Mouse (Mus musculus): ENCODE data around the gene Cenpt.
"Not testable (repeated sequence)": the region's sequence is repeated elsewhere in the genome, so short reads cannot be mapped to it uniquely, and the experiment has no call there.

The Cenpt gene

GRCm38 (mm10) chr8:105854303-105854702 is 1.2 kb upstream of the Cenpt start:
- no peak for DNase-seq (ENCODE audit: low spot score)

GRCm38 (mm10) chr8:105852146-105852729 is 840 bp downstream of the Cenpt start:
- no peak for DNase-seq (ENCODE audit: low spot score)

DNA sequence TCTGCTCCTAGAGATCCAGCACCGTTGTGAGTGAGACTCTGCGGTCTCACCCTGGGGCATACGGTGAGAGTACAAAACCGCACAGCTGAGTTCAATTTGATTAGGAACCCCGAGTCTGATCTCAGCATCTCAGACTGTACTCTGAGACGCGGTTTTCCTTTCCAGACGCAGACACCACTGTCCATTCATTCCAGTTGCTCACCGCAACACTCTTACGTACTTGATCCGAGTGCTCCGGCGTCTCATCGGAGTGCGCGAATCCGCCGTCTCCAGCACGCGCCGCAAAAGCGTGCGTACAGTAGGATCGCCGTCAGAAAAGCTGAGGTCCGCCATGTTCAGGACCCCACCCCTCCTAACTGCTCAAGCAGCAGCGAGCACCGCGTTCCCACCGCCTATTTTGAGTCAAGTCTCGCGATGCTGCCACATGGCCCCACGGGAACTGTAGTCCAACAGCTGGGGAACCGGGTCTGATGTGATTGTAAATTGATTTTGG is 1.4 kb downstream of the Cenpt start:
- peak; percentile 86 for DNase-seq (ENCODE audit: low spot score)

DNA sequence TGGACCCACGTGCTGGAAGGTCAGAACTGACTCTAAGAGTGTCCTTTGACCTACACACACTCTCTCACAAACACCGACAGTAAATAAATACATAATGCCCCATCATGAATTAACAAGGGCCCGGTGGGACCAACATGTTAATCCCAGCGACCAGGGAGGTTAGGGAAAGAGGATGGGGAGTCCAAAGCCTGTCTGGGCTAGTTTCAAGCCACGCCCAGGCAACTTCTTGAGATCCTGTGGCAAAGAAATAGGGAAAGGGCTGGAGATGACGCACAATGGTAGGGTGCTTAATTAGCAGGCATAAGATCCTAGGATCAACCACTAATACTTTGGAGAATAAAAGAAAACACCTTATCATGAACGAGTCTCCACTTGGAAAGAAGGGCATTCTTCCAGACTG is 2.5 kb downstream of the Cenpt start:
- DNase-seq (ENCODE audit: low spot score), result no peak

DNA sequence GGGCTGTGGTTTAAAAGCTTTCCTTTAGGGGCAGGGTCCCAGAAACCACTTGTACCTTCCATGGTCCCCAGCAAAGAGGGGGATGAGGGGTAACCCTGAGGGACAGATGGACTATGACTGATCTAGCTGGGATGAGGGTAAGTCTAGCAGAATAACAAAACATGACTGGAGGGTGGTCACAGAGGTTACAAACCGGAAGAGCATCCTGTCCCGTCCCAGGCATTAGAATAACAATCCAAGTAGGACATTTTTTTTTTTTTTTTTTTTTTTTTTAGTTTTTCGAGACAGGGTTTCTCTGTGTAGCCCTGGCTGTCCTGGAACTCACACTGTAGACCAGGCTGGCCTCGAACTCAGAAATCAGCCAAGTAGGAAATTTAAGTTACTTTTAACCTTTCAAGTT is 3.1 kb downstream of the Cenpt start:
- DNase-seq (ENCODE audit: low spot score), result no peak

DNA sequence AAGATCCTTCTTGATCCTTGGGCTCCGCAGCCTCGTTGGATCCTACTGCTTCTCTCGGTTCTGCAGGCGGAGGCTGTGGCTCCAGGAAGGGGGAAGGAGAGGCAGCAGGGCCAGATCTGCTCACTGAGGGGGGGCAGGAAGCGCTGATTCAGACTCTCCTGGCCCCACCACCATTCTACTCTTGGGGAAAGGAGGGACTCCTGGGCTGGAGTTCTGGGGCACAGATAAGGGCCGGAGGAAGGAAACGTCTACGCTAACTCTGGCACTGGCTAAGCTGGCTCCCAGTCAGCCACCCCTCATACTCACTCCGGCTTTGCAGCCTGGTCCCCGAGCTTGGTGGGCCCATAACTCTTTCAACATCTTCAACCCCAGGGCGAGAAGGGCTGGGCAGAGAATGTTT is 6.4 kb downstream of the Cenpt start:
- no peak for DNase-seq (ENCODE audit: low spot score)

DNA sequence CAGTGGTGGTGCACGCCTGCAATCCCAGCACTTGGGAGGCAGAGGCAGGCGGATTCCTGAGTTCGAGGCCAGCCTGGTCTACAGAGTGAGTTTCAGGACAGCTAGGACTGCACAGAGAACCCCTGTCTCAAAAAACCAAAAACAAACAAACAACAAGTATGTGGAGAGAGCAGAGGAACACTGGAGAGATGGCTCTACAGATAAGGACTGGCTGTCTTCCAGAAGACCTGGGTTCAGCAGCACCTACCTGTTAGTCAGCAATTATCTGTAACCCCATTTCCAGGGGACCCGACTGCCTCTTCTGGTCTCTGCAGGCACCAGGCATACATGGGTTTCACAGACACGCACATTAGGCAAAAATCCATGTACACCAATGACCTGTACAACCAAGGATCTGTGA is 13.9 kb downstream of the Cenpt start:
- no peak for DNase-seq (ENCODE audit: low spot score)

- DNase-seq (ENCODE audit: low spot score), result no peak
Measured at GRCm38 (mm10) chr8:105836991-105837390, 16.1 kb downstream of the Cenpt start.

- peak; percentile 70 for DNase-seq (ENCODE audit: low spot score)
Measured at GRCm38 (mm10) chr8:105835318-105835717, 17.8 kb downstream of the Cenpt start.

DNA sequence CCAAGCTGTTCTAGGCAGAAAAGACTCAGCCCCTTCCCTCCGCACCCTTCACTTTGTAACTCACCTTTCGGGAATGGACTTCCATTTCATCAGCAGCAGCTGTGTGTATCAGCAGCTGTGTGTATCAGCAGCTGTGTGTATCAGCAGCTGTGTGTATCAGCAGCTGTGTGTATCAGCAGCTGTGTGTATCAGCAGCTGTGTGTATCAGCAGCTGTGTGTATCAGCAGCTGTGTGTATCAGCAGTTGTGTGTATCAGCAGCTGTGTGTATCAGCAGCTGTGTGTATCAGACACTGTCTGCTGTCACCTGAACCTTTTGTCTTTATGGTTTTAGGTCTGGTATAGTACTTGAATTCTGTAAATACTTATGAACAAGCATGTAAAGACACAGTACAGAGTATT is 19.3 kb downstream of the Cenpt start:
- not testable (repeated sequence) for DNase-seq (ENCODE audit: low spot score)

GRCm38 (mm10) chr8:105826861-105827848 is 25.9 kb downstream of the Cenpt start, which contains the start of the genes Ranbp10 and Tsnaxip1:
Ranbp10 (minus strand) TSS chr8:105827350.
Tsnaxip1 (plus strand) TSS chr8:105827731.
- DNase-seq (ENCODE audit: low spot score), result peak; percentile 87

- DNase-seq (ENCODE audit: low spot score), result no peak
Measured at GRCm38 (mm10) chr8:105826379-105826778, 26.7 kb downstream of the Cenpt start.

DNA sequence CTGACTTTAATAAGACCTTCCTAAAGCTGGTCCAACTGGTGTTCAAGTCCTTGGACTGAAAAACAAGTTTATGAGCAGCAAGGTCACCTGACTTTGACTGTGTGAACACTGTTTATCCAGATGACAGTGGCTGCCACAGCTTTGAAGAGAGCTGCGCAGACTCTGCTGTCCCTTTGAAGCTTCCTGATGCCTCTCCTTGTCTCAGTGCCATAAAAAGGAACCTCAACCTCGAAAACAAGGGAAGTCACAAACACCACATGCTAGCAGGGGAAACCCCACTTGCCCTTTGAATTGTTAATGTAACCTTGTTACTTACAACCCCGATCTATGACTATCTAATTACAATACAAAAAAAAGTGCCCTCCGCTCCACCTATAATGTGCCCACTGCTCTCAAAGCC is 27.6 kb downstream of the Cenpt start:
- no peak for DNase-seq (ENCODE audit: low spot score)

- DNase-seq (ENCODE audit: low spot score), result no peak
Measured at GRCm38 (mm10) chr8:105820925-105821324, 32.2 kb downstream of the Cenpt start.

DNA sequence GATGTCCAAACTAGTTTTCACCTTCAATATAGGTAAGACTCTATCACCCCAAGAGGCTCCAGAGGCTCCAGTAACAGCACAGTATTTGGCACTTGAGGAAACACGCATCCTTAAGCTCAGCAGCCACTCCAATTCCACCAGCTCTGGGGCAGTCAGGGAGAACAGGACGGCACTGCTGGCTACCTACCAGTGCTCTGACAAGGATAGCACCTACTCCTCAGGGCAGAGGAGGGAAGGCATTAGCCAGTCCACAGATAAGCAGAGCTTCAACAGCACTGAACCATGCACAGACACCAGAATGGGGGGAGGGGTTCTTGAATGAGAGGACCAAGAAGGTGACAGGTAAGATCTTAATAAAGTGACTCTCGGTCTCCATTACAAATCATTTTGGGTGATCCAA is 33.4 kb downstream of the Cenpt start:
- no peak for DNase-seq (ENCODE audit: low spot score)

DNA sequence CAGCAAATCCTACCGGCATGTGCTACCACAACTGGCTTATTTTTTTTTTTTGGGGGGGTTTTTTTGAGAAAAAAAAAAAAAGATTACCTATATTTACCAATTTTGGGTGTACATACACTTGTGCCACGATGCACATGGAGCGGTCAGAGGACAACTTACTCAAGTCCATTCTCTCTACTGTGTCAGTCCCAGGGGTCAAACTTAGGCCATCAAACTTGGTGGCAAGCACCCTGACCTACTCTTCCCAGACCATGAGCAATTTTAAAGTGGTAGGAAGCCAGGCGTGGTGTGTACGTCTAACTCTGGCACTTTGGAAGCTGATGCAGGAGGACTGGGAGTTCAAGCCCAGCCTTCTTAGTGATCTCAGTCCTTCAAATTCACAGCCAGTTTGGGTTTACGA is 39.8 kb downstream of the Cenpt start:
- DNase-seq (ENCODE audit: low spot score), result no peak

GRCm38 (mm10) chr8:105812511-105812910 is 40.6 kb downstream of the Cenpt start:
- no peak for DNase-seq (ENCODE audit: low spot score)

GRCm38 (mm10) chr8:105811543-105811942 is 41.5 kb downstream of the Cenpt start:
- DNase-seq (ENCODE audit: low spot score), result no peak

- DNase-seq (ENCODE audit: low spot score), result no peak
Measured at GRCm38 (mm10) chr8:105811061-105811460, 42.0 kb downstream of the Cenpt start.

DNA sequence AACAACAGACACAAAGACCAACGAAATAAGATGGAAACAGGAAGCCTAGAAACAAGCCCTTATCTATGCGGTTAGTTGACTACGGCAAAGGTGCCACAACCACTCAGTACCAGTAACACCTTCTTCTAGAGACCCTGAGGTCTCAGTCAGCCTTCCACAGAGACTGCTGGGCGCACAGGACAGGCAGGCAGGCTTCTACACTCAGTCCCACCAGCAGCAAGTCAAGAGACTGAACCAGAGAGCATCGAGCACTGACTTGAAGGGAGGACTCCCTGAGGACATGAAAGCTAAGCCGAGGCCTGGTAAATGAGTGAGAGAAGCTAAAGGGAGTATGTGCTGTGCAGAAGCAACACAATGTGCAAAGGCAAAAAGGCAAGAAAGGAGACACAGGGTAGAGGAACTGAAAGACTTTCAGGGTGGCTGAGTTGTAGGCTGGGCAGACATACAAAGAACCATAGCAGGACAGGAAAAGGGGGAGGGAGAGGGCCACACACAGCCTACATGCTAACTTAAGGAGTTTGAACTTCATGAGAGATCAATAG is 42.8 kb downstream of the Cenpt start:
- DNase-seq (ENCODE audit: low spot score), result no peak

GRCm38 (mm10) chr8:105808480-105808879 is 44.6 kb downstream of the Cenpt start:
- no peak for DNase-seq (ENCODE audit: low spot score)

GRCm38 (mm10) chr8:105807766-105808165 is 45.3 kb downstream of the Cenpt start:
- no peak for DNase-seq (ENCODE audit: low spot score)

- DNase-seq (ENCODE audit: low spot score), result no peak
Measured at GRCm38 (mm10) chr8:105805964-105806363, 47.1 kb downstream of the Cenpt start.
